Mouse (Mus musculus) liver, embryonic 16.5 days (tissue): ENCODE measurements around the gene Casp9. TPM values are rescaled to one million over a fixed set of nuclear protein-coding genes. Genes with fewer than 3 reads are reported as not detected.

Source experiments
- ATAC-seq: fragments of 200-750 bp; cut with Nextera tagmentation; 2 replicates; pipeline ENCODE4 v1.8.0; 2017; ENCODE audit warnings: low read depth, mild to moderate bottlenecking, moderate number of reproducible peaks, moderate library complexity
- H3K27ac ChIP-seq: fragments of 300-500 bp; sonication (generic); 2 replicates; pipeline ENCODE4 v1.5.1; 2014; ENCODE audit warnings: mild to moderate bottlenecking, low read length
- H3K27me3 ChIP-seq: fragments of 300-500 bp; sonication (generic); 2 replicates; pipeline ENCODE4 v1.6.1; 2014; ENCODE audit warnings: low read depth, low read length, mixed read lengths; ENCODE audit not compliant: control insufficient read depth, insufficient read depth
- H3K36me3 ChIP-seq: fragments of 300-500 bp; sonication (generic); 2 replicates; pipeline ENCODE4 v1.6.1; 2014; ENCODE audit warnings: mild to moderate bottlenecking; ENCODE audit not compliant: control insufficient read depth, insufficient read depth
- H3K4me1 ChIP-seq: fragments of 300-500 bp; sonication (generic); 2 replicates; pipeline ENCODE4 v1.6.1; 2014; ENCODE audit warnings: low read depth, low read length, mixed read lengths; ENCODE audit not compliant: control insufficient read depth
- H3K4me2 ChIP-seq: fragments of 300-500 bp; sonication (generic); 2 replicates; pipeline ENCODE4 v1.6.1; 2014; ENCODE audit warnings: low read depth, low read length, mixed read lengths
- H3K4me3 ChIP-seq: fragments of 300-500 bp; sonication (generic); 2 replicates; pipeline ENCODE4 v1.5.1; 2014; ENCODE audit warnings: low read depth, mild to moderate bottlenecking, low read length
- H3K9ac ChIP-seq: fragments of 300-500 bp; sonication (generic); 2 replicates; pipeline ENCODE4 v1.6.1; 2014; ENCODE audit warnings: low read depth, low read length
- H3K9me3 ChIP-seq: fragments of 300-500 bp; sonication (generic); replicated peaks from 2 replicates; pipeline ENCODE4 v1.6.1; 2016; ENCODE audit warnings: low read length; ENCODE audit not compliant: control insufficient read depth
- WGBS: fragments of 180-500 bp; shearing (Covaris S2); extraction: QIAGEN DNeasy Blood & Tissue Kit; methylation state at CpG from one replicate; pipeline ENCODE4 v1.1.7; 2014; ENCODE audit not compliant: insufficient replicate concordance; 5-methylcytosine and 5-hydroxymethylcytosine counted together
- polyA plus RNA-seq: library from polyadenylated mRNA; unstranded; fragments of >200 nt; fragmentation: Nextera tagmentation; extraction: Ambion mirVana; gene quantifications from 2 replicates; pipeline ENCODE4 v1.2.1, GENCODE M21; 2015

Casp9 gene
- polyA plus RNA-seq, 1 experiment from 2014 or later = 9.5 TPM

DNA sequence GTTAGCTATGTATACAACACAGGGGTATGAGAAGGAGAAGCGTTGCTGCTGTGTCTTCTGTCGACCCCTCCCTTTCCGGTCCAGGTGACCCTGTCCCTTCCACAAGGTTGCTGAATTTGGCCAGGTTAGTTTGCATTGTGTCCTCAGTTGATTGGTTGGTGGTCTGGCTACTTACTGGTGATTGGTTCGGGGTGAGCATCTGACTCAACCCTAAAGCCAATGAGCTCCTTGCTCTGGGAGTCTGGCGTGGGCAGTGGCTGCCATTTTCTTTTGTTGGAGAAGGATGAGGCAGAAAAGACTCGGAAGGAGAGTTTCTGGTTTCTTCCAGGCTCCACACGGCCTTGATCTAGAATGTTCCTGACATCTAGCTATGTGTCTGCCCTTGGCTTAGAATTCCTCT, 25.9 kb downstream of the Casp9 start:
- Histone ChIP-seq H3K4me1 (peaks cover 4% of the 10 kb centered on the region), H3K4me3 (no peak overlapping the region), H3K36me3 (no peaks in the 10 kb centered on the region), H3K4me2 (no peak overlapping the region), H3K27me3 (no peaks in the 10 kb centered on the region), H3K9me3 (no peaks in the 10 kb centered on the region), H3K9ac (no peak overlapping the region), H3K27ac (no peak overlapping the region)
- WGBS = 77% methylated on average over 7 of the region's 7 CpGs
- ATAC-seq = no peak

DNA sequence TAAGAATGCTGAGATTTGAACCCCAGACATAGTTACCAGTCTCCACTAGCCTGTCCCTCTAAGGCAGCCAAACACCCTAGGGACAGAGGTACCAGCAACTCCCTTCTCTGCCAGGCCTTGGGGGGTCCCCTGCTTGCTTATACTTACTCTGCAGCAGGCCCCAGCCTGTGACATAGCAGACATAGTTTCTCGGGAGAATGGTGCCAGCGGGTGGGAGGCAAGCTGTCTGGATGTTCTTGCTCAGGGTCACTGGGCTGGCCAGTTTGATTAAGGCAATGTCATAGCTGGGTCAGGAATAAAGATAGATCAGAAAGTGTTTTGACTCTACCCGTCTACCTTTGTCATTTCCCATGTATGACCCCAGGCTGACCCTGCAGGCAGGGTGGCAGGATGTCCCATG, 27.8 kb downstream of the Casp9 start:
- H3K27ac ChIP-seq = no peak overlapping the region
- no peak overlapping the region for H3K9ac ChIP-seq
- no peak overlapping the region for H3K4me3 ChIP-seq
- H3K4me2 ChIP-seq = no peak overlapping the region
- H3K4me1 ChIP-seq = peaks cover 4% of the 10 kb centered on the region
- no peak for ATAC-seq
- 72% methylated on average over 3 of the region's 3 CpGs for WGBS
- no peaks in the 10 kb centered on the region for H3K27me3 ChIP-seq
- H3K36me3 ChIP-seq = no peaks in the 10 kb centered on the region
- no peaks in the 10 kb centered on the region for H3K9me3 ChIP-seq

DNA sequence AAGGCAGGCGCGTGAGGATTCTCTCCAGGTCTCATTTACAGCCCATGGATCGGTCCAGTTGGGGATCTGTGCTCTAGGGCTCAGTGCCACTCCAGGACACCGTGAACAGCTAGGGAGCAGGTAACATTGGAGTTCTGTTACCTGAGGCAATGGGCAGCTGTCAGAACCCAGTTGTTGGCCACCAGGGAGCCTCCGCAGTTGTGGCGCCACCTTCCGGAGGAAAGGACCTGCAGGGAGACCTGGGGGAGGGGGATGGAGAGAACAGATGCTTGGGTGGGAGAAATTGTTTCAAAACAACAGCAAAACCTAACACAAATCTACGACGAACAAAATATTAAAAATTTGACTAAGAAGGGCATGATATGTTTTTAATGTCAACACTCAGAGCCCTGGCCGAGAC, 28.7 kb downstream of the Casp9 start:
- Histone ChIP-seq H3K36me3 (no peaks in the 10 kb centered on the region), H3K4me2 (no peak overlapping the region), H3K9ac (no peak overlapping the region), H3K27me3 (no peaks in the 10 kb centered on the region), H3K4me1 (peaks cover 4% of the 10 kb centered on the region), H3K9me3 (no peaks in the 10 kb centered on the region), H3K27ac (no peak overlapping the region), H3K4me3 (no peak overlapping the region)
- 62% methylated on average over 10 of the region's 10 CpGs for WGBS
- no peak for ATAC-seq

DNA sequence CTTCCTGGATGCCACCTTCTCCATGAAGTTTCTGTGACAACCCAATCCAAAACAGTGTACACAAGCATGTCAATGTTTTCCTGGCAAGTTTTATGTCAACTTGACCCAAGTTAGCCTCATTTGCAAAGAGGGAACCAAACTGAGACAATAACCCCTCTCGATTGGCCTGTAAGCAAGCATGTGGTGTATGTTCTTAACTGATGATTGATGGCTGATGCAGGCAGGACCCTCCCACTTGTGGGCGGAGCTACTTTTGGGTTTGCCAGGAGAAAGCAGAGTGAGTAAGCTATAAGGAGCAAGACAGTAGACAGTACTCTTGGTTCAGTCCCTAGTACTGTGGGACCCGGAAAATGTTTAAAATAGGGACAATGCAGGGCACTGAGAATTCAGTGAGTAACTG, 29.6 kb downstream of the Casp9 start:
- Histone ChIP-seq H3K27ac (no peak overlapping the region), H3K4me3 (no peak overlapping the region), H3K4me2 (no peak overlapping the region), H3K36me3 (no peaks in the 10 kb centered on the region), H3K27me3 (no peaks in the 10 kb centered on the region), H3K4me1 (peaks cover 4% of the 10 kb centered on the region), H3K9ac (no peak overlapping the region), H3K9me3 (no peaks in the 10 kb centered on the region)
- ATAC-seq = peak; percentile 75
- WGBS = 23% methylated on average over 3 of the region's 3 CpGs

DNA sequence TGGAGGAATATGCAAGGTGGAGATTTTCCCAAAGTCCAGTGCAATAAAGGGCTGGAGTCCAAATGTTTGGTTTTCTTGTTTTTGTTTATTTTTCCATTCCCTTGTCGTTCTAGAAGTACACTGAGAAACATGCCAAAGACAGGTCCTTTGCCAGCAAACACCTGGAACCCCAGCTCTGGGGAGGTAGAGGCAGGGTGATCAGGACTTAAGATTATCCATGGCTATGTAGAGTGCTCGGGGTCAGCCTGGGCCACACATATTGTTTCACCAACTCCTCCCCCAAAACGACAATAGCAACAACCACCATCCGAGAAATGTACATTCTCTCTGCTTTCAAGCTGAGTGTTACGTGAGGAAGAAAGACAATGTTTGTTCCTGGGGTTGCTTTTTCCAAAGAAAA, 32.6 kb downstream of the Casp9 start, which contains the start of gene Cela2a:
Cela2a (minus strand) TSS at position 101 of the 400 bp plus-strand sequence.
- H3K9ac ChIP-seq = no peak within 1 kb of the TSS
- H3K27me3 ChIP-seq = no peaks in the 10 kb centered on the region
- no peak within 1 kb of the TSS for H3K27ac ChIP-seq
- no peaks in the 10 kb centered on the region for H3K9me3 ChIP-seq
- H3K36me3 ChIP-seq = no peaks in the 10 kb centered on the region
- WGBS = 46% methylated on average over 5 of the region's 5 CpGs
- no peak for ATAC-seq
- H3K4me1 ChIP-seq = peaks cover 4% of the 10 kb centered on the region
- H3K4me3 ChIP-seq = no peak within 1 kb of the TSS
- no peak within 1 kb of the TSS for H3K4me2 ChIP-seq

DNA sequence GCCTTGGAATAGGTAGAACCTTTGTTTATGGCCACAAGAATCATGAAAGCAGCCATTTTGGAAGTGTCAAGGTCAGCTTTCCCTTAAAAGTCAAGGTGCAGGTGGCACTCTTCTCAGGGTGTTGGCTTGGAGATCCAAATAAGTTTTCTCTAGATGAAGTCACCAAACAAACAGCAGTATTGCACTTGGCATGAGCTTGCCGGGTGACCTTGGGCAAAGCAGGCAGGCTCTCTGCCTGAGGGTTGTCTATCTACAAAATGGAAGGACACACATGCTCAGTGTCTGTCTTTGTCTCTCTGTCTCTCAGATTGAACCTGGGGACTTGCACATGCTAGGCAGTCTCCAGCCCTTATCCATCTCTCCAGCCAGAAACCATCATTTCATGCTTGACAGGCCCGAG, 34.0 kb downstream of the Casp9 start:
- H3K36me3 ChIP-seq = no peaks in the 10 kb centered on the region
- no peak overlapping the region for H3K9ac ChIP-seq
- H3K4me3 ChIP-seq = no peak overlapping the region
- H3K4me1 ChIP-seq = peaks cover 4% of the 10 kb centered on the region
- WGBS = 64% methylated on average over 2 of the region's 2 CpGs
- no peak overlapping the region for H3K27ac ChIP-seq
- no peak overlapping the region for H3K4me2 ChIP-seq
- H3K9me3 ChIP-seq = no peaks in the 10 kb centered on the region
- no peak for ATAC-seq
- no peaks in the 10 kb centered on the region for H3K27me3 ChIP-seq

DNA sequence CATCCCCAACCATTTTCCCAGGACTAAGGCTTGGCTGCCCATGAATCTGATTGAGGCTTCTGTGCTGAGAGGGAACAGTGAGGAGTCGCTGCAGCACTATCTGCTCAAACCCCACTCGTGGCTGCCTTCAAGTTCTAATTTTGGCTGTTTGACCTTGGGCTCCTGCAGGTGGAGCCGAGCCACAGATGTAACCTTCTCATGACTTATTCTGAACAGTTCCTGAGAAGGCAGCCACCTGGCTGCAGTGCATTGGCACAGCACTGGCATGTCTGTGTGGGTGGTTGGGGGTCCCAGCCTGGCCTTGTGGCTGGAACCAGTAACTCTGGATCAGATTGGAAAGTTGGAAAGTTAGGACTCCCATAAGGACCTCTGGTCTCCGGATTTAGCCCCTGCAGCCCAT, 34.8 kb downstream of the Casp9 start:
- Histone ChIP-seq H3K4me1 (no peaks in the 10 kb centered on the region; the same call in 1 of the 2 replicates), H3K27ac (no peak overlapping the region), H3K36me3 (no peaks in the 10 kb centered on the region), H3K9ac (no peak overlapping the region), H3K4me3 (no peak overlapping the region), H3K27me3 (no peaks in the 10 kb centered on the region), H3K4me2 (no peak overlapping the region), H3K9me3 (no peaks in the 10 kb centered on the region)
- 45% methylated on average over 4 of the region's 4 CpGs for WGBS
- no peak for ATAC-seq

DNA sequence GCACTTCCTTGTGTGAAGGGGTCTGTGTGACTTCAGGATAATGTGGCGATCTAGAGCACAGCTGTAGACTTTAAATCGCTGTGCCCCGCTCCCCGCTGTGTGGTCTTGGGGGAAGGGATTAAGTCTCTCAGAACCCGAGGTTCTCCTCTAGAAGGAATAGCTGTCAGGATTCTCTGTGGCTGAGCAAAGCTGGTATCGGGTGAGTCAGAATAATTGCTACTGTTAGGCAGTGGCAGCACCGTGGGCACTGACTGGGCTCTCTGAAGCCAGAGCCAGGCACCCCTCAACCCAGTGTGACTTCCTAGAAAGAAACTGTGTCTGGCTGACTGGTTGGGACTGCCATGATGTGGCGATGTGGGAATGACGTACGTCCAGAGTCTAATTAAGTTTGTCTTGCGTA, 37.0 kb downstream of the Casp9 start:
- no peaks in the 10 kb centered on the region for H3K27me3 ChIP-seq
- no peaks in the 10 kb centered on the region for H3K4me1 ChIP-seq
- H3K9me3 ChIP-seq = no peaks in the 10 kb centered on the region
- no peak for ATAC-seq
- H3K36me3 ChIP-seq = no peaks in the 10 kb centered on the region
- no peak overlapping the region for H3K9ac ChIP-seq
- H3K4me2 ChIP-seq = no peak overlapping the region
- WGBS = 61% methylated on average over 11 of the region's 11 CpGs
- H3K27ac ChIP-seq = no peak overlapping the region
- no peak overlapping the region for H3K4me3 ChIP-seq

DNA sequence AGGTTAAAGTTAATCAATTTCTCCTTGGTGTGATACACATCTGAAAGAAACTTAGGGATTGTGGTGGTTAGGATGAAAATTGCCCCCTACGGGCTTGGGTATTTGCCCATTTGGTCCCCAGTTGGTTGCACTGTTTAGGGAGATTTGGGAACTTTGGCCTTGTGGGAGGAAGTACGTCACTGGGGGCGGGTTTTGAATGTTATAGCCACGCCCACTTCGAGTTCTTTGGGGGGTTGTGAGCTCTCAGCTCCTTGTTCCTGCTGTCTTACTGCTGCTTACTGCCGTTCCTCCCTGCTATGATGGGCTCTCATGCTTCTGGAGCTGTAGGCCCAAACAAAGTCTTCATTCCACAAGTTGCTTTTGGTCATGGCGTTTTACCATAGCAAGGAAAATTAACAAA, 37.9 kb downstream of the Casp9 start:
- H3K4me3 ChIP-seq = no peak overlapping the region
- H3K4me1 ChIP-seq = no peaks in the 10 kb centered on the region
- no peaks in the 10 kb centered on the region for H3K36me3 ChIP-seq
- H3K9me3 ChIP-seq = no peaks in the 10 kb centered on the region
- H3K9ac ChIP-seq = no peak overlapping the region
- WGBS = 49% methylated on average over 7 of the region's 7 CpGs
- no peaks in the 10 kb centered on the region for H3K27me3 ChIP-seq
- no peak for ATAC-seq
- H3K4me2 ChIP-seq = no peak overlapping the region
- no peak overlapping the region for H3K27ac ChIP-seq

DNA sequence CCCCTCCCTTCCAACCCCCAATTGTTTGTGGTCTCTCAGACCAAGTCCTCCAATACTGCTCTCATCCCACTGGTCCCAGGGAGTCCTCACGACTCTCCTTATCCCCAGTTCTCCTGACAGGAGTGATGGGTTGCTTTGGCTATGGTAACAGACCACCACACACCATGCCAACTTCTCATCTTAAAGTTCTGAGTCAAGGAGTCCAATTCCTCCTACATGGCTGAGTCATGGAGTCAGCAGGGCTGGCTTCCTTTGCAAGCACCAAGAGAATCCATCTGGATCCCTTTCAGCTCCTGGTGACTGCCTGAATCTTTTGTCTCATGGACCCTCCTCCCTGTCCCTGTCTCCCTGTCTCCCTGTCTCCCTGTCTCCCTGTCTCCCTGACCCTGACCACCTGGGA, 40.5 kb downstream of the Casp9 start:
- WGBS = 32% methylated on average over 1 of the region's 1 CpGs

More for the DNA sequence above, 40.5 kb downstream of the Casp9 start:
- Histone ChIP-seq H3K27ac (no peak overlapping the region), H3K4me3 (no peak overlapping the region), H3K36me3 (no peaks in the 10 kb centered on the region), H3K4me1 (no peaks in the 10 kb centered on the region), H3K9me3 (no peaks in the 10 kb centered on the region), H3K4me2 (no peak overlapping the region), H3K27me3 (no peaks in the 10 kb centered on the region), H3K9ac (no peak overlapping the region)
- ATAC-seq = no peak
